Mouse (Mus musculus) liver, embryonic 13.5 days (tissue): Measurements from ENCODE around the gene Prune1. TPM values are rescaled to one million over a fixed set of nuclear protein-coding genes. Genes with fewer than 3 reads are reported as not detected.

Experiments
- ATAC-seq: fragments of 200-750 bp; cut with Nextera tagmentation; 2 replicates; pipeline ENCODE4 v1.8.0; 2017; ENCODE audit warnings: low read depth, mild to moderate bottlenecking, moderate number of reproducible peaks, moderate library complexity
- DNase-seq: peaks from one replicate; pipeline ENCODE4 v3.0.0; 2022
- H3K27ac ChIP-seq: fragments of 300-500 bp; sonication (generic); 2 replicates; pipeline ENCODE4 v1.5.1; 2015; ENCODE audit warnings: moderate library complexity, mild to moderate bottlenecking, inconsistent platforms
- H3K27me3 ChIP-seq: fragments of 300-500 bp; sonication (generic); 2 replicates; pipeline ENCODE4 v1.6.1; 2015; ENCODE audit warnings: mild to moderate bottlenecking, inconsistent platforms
- H3K36me3 ChIP-seq: fragments of 300-500 bp; sonication (generic); 2 replicates; pipeline ENCODE4 v1.6.1; 2015; ENCODE audit warnings: mild to moderate bottlenecking, inconsistent platforms
- H3K4me1 ChIP-seq: fragments of 300-500 bp; sonication (generic); replicated peaks from 2 replicates; pipeline ENCODE4 v1.6.1; 2015; ENCODE audit warnings: inconsistent platforms
- H3K4me2 ChIP-seq: fragments of 300-500 bp; sonication (generic); 2 replicates; pipeline ENCODE4 v1.6.1; 2015; ENCODE audit warnings: inconsistent platforms, mild to moderate bottlenecking, moderate library complexity
- H3K4me3 ChIP-seq: fragments of 300-500 bp; sonication (generic); replicated peaks from 2 replicates; pipeline ENCODE4 v1.5.1; 2015; ENCODE audit warnings: mild to moderate bottlenecking, inconsistent platforms
- H3K9ac ChIP-seq: fragments of 300-500 bp; sonication (generic); 2 replicates; pipeline ENCODE4 v1.6.1; 2015; ENCODE audit warnings: mild to moderate bottlenecking, inconsistent platforms
- H3K9me3 ChIP-seq: fragments of 300-500 bp; sonication (generic); replicated peaks from 2 replicates; pipeline ENCODE4 v1.6.1; 2016; ENCODE audit warnings: inconsistent platforms
- WGBS: fragments of 180-500 bp; shearing (Covaris S2); methylation state at CpG from one replicate; pipeline ENCODE4 v1.1.7; 2015; ENCODE audit not compliant: insufficient replicate concordance; 5-methylcytosine and 5-hydroxymethylcytosine counted together
- polyA plus RNA-seq: library from polyadenylated mRNA; unstranded; fragments of >200 nt; fragmentation: Nextera tagmentation; extraction: Ambion mirVana; gene quantifications from 2 replicates; pipeline ENCODE4 v1.2.1, GENCODE M21; 2015

Prune1 gene
- polyA plus RNA-seq, 1 experiment from 2014 or later: 8.6 TPM

DNA sequence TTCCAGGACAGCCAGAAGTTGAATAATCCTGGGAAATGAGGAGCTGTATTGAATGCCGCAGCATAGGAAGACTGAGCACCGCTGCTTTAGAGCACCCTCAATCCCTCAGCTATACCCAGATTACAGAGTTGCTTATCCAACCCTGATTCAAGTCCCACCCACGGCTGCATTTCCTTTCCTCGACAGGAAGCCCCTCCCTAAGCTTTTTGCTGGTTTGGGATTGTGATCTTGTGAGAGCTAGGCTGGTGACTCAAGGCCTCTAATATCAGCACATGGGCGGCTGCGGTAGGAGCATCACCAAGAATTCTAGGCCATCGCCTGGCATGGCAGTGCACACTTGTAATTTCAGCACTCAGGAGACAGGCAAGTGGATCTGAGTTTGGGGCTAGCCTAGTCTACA lies 4.6 kb upstream of the Prune1 start:
- Histone ChIP-seq H3K27me3 (no peaks in the 10 kb centered on the region), H3K9me3 (no peaks in the 10 kb centered on the region), H3K27ac (no peak overlapping the region), H3K4me1 (peaks cover 41% of the 10 kb centered on the region), H3K4me2 (no peak overlapping the region), H3K9ac (no peak overlapping the region), H3K4me3 (no peak overlapping the region), H3K36me3 (peaks cover 38% of the 10 kb centered on the region)
- ATAC-seq (no peak), DNase-seq (no peak)
- WGBS: 48% methylated on average over 7 of the region's 7 CpGs

DNA sequence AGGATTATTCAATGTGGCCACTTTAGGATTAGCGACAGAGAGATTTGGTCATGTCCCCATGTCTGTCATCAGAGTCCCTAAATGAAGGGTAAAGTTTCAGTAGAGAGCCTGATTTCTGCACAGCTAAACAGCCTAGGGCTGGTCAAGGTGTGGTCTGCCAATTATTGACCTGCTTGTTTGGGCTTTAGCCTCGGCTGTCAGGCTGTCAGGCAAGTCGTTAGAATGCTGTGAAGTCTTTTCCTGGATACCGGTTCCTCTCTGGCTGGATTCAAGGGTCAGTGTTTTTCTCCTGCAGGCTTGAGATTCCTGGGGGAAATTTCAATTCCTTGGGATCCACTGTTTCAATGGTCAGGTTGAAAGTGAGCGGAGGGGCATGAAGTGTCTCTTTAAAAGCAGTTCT lies 4.1 kb upstream of the Prune1 start:
- 67% methylated on average over 5 of the region's 5 CpGs for WGBS
- no peak for ATAC-seq
- Histone ChIP-seq H3K36me3 (peaks cover 33% of the 10 kb centered on the region), H3K4me1 (peaks cover 39% of the 10 kb centered on the region), H3K9ac (no peak overlapping the region), H3K4me2 (no peak overlapping the region), H3K27me3 (no peaks in the 10 kb centered on the region), H3K9me3 (no peaks in the 10 kb centered on the region), H3K27ac (no peak overlapping the region), H3K4me3 (no peak overlapping the region)
- DNase-seq: no peak

- H3K4me3 ChIP-seq: no peak overlapping the region
- no peak for DNase-seq
- H3K4me2 ChIP-seq: no peak overlapping the region
- H3K27ac ChIP-seq: no peak overlapping the region
- no peak overlapping the region for H3K9ac ChIP-seq
- H3K27me3 ChIP-seq: no peaks in the 10 kb centered on the region
- peaks cover 45% of the 10 kb centered on the region for H3K4me1 ChIP-seq
- no peaks in the 10 kb centered on the region for H3K9me3 ChIP-seq
- H3K36me3 ChIP-seq: peaks cover 29% of the 10 kb centered on the region
- no peak for ATAC-seq
- WGBS: 83% methylated on average over 5 of the region's 5 CpGs
Measured at GRCm38 (mm10) chr3:95285390-95285789, 3.5 kb upstream of the Prune1 start.

DNA sequence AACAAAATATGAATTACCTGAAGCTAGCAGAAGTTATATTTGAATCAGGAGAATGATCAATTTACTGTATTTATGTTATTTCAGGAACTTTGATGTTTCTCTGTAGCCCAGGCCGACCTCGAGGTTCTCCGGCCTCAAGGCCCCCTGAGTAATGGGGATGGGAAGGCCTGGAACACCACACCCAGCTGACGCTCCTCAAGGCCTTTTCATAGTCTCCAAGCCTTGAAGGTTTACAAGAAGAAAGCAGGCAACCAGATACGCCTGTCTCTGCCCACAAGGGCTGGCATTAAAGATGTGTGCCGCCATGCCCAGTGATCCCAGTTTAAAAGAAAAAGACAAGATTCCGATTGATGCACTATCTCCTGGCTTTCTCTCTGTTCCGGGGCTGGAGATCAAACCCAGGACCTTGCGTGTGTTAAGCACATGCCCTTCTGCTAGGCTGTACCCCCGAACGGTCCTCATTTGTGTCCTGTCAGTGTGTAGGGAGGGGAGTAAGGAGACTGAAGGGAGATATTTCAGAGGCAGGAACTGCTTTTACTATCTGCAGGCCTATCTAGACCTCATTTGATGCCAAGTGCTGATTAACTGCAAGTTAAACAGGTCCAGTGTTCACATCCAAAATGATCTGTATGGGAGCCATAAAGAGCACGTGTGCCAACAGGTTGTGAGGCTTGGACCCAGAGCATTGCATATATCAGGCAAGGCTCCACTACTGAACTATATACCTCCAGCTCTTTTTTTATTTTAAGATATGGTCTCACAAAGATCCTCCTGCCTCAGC lies 2.8 kb upstream of the Prune1 start:
- no peak overlapping the region for H3K27ac ChIP-seq
- peaks cover 51% of the 10 kb centered on the region for H3K4me1 ChIP-seq
- no peaks in the 10 kb centered on the region for H3K9me3 ChIP-seq
- peak overlapping the region; percentile 79 for H3K4me2 ChIP-seq
- DNase-seq: no peak
- no peak overlapping the region for H3K9ac ChIP-seq
- WGBS: 82% methylated on average over 12 of the region's 12 CpGs
- peaks cover 23% of the 10 kb centered on the region for H3K36me3 ChIP-seq
- no peak for ATAC-seq
- H3K27me3 ChIP-seq: no peaks in the 10 kb centered on the region
- H3K4me3 ChIP-seq: peak overlapping the region; percentile 82

DNA sequence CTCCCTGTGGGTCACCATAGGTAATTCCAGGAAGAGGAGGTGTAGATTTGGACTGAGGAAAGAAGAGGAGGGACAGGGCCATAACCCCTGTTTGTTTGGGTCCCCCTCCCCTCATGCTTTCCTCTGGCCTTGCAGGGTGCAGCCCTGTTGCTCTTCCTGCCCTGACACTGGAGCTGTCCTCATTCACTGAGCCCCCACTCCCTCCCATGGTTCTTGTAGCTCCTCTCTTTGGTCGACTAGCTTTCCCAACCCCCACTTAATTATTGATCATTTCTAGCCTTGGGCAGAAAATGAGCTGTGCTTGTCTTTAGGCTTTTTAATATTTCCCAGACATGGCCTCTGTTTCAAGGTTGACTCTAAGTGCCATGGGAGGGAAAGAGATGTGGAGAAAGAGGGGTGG lies 2.2 kb upstream of the Prune1 start:
- peaks cover 57% of the 10 kb centered on the region for H3K4me1 ChIP-seq
- peak overlapping the region; percentile 82 for H3K4me3 ChIP-seq
- H3K36me3 ChIP-seq: peaks cover 18% of the 10 kb centered on the region
- H3K27ac ChIP-seq: peak overlapping the region; percentile 97
- no peaks in the 10 kb centered on the region for H3K27me3 ChIP-seq
- 35% methylated on average over 1 of the region's 1 CpGs for WGBS
- DNase-seq (no peak), ATAC-seq (no peak)
- H3K9ac ChIP-seq: peak overlapping the region; percentile 89
- no peaks in the 10 kb centered on the region for H3K9me3 ChIP-seq
- H3K4me2 ChIP-seq: peak overlapping the region; percentile 79

GRCm38 (mm10) chr3:95283589-95283941 lies 1.7 kb upstream of the Prune1 start:
- DNase-seq (no peak), ATAC-seq (no peak)
- Histone ChIP-seq H3K9me3 (no peaks in the 10 kb centered on the region), H3K27me3 (no peaks in the 10 kb centered on the region), H3K4me1 (peaks cover 62% of the 10 kb centered on the region), H3K36me3 (peaks cover 13% of the 10 kb centered on the region), H3K27ac (peak overlapping the region; percentile 97), H3K9ac (peak overlapping the region; percentile 89), H3K4me3 (peak overlapping the region; percentile 82), H3K4me2 (peak overlapping the region; percentile 79)
- WGBS: 4% methylated on average over 7 of the region's 7 CpGs

GRCm38 (mm10) chr3:95282865-95283588 lies 1.2 kb upstream of the Prune1 start:
- no peaks in the 10 kb centered on the region for H3K9me3 ChIP-seq
- peak overlapping the region; percentile 79 for H3K4me2 ChIP-seq
- H3K4me1 ChIP-seq: peaks cover 67% of the 10 kb centered on the region
- H3K27me3 ChIP-seq: no peaks in the 10 kb centered on the region
- WGBS: under 1% methylated on average over 51 of the region's 51 CpGs
- H3K36me3 ChIP-seq: peaks cover 8% of the 10 kb centered on the region
- peak overlapping the region; percentile 82 for H3K4me3 ChIP-seq
- DNase-seq (peak; percentile 75), ATAC-seq (peak; percentile 77)
- H3K27ac ChIP-seq: peak overlapping the region; percentile 97
- H3K9ac ChIP-seq: peak overlapping the region; percentile 89

GRCm38 (mm10) chr3:95282381-95282864 lies 547 bp upstream of the Prune1 start:
- Histone ChIP-seq H3K4me3 (peak overlapping the region; percentile 82), H3K9me3 (no peaks in the 10 kb centered on the region), H3K4me2 (peak overlapping the region; percentile 79), H3K27me3 (no peaks in the 10 kb centered on the region), H3K9ac (peak overlapping the region; percentile 89), H3K4me1 (peaks cover 73% of the 10 kb centered on the region), H3K27ac (peak overlapping the region; percentile 97), H3K36me3 (0 out of 2 replicates have a peak, but pooled peaks cover 2% of the 10 kb centered on the region)
- DNase-seq: no peak
- under 1% methylated on average over 11 of the region's 11 CpGs for WGBS
- ATAC-seq: peak; percentile 13

- H3K27ac ChIP-seq: peak overlapping the region; percentile 90
- peak overlapping the region; percentile 79 for H3K4me2 ChIP-seq
- no peaks in the 10 kb centered on the region for H3K9me3 ChIP-seq
- H3K4me3 ChIP-seq: peak overlapping the region; percentile 82
- H3K4me1 ChIP-seq: peaks cover 77% of the 10 kb centered on the region
- H3K36me3 ChIP-seq: no peaks in the 10 kb centered on the region
- WGBS: 11% methylated on average over 8 of the region's 8 CpGs
- no peaks in the 10 kb centered on the region for H3K27me3 ChIP-seq
- H3K9ac ChIP-seq: peak overlapping the region; percentile 90
- no peak for DNase-seq
- ATAC-seq: no peak
Measured at GRCm38 (mm10) chr3:95280747-95281146, 1.1 kb downstream of the Prune1 start.

GRCm38 (mm10) chr3:95277149-95277551 lies 4.7 kb downstream of the Prune1 start:
- peak overlapping the region; percentile 67 for H3K27ac ChIP-seq

DNA sequence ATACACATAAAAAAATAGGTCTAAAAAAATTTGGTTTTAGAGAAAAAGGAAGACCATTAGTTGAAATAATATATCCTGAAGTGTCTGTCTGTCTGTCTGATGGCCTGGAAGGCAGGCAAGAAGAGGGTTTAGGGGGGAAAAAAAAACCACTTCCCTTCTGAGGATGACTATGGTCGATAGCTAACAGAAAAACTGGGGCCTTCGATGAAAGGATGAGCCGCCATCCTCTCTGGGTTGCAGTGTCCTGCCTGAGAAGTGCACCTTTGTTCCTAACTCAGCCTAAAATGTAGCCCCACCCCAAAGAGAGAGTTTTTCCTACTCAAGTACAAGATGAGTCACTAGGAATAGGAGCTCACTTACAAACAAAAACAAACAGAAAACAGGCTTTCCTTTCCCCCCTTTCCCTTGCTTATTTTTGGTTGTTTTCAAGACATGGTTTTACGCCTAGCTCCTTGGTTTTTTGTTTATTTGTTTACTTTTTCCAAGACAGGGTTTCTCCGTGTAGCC lies 5.4 kb downstream of the Prune1 start:
- Histone ChIP-seq H3K27me3 (no peaks in the 10 kb centered on the region), H3K27ac (peak overlapping the region; percentile 67), H3K4me3 (no peak overlapping the region), H3K4me2 (no peak overlapping the region), H3K36me3 (no peaks in the 10 kb centered on the region), H3K4me1 (peaks cover 78% of the 10 kb centered on the region), H3K9ac (peak overlapping the region; percentile 26; the same call in 1 of the 2 replicates), H3K9me3 (no peaks in the 10 kb centered on the region)
- WGBS: 49% methylated on average over 5 of the region's 5 CpGs
- ATAC-seq (no peak), DNase-seq (no peak)

More at GRCm38 (mm10) chr3:95277149-95277551, 4.7 kb downstream of the Prune1 start:
- peak overlapping the region; percentile 39; the same call in 1 of the 2 replicates for H3K9ac ChIP-seq
- no peak for ATAC-seq
- 70% methylated on average over 1 of the region's 1 CpGs for WGBS
- H3K9me3 ChIP-seq: no peaks in the 10 kb centered on the region
- no peak overlapping the region for H3K4me2 ChIP-seq
- H3K4me3 ChIP-seq: no peak overlapping the region
- H3K27me3 ChIP-seq: no peaks in the 10 kb centered on the region
- no peaks in the 10 kb centered on the region for H3K36me3 ChIP-seq
- DNase-seq: peak; percentile 43
- H3K4me1 ChIP-seq: peaks cover 78% of the 10 kb centered on the region
